Mouse (Mus musculus) MEL (cell line): ENCODE measurements at regions not wholly inside any gene's neighbourhood (a gene's known extent, or its start where the extent isn't known, plus 50 kb on each side); places are given as distances from the start of the nearest gene placed in this dataset.

Experiments used
- BHLHE40 ChIP-seq: IDR thresholded peaks from 2 replicates; pipeline ENCODE4 v1.6.1; 2012; ENCODE audit warnings: low read depth, mild to moderate bottlenecking, inconsistent platforms, low read length, improper control_type of control experiment, borderline replicate concordance
- CTCF ChIP-seq, 3 experiments: IDR thresholded peaks in 2 of 3; conservative IDR thresholded peaks in 1 of 3; 2 replicates each; pipeline ENCODE4 v1.5.1; 2011 to 2012; ENCODE audit warnings: low read length in 3 of 3, low read depth in 2 of 3, mild to moderate bottlenecking in 2 of 3, improper control_type of control experiment in 1 of 3, inconsistent platforms in 1 of 3, mixed read lengths in 1 of 3, moderate library complexity in 1 of 3; ENCODE audit not compliant: control insufficient read depth in 1 of 3, insufficient read depth in 1 of 3, poor library complexity in 1 of 3, severe bottlenecking in 1 of 3
- E2F4 ChIP-seq: IDR thresholded peaks from 2 replicates; pipeline ENCODE4 v1.6.1; 2011; ENCODE audit warnings: low read depth, low read length, improper control_type of control experiment, borderline replicate concordance
- ELF1 ChIP-seq: IDR thresholded peaks from 2 replicates; pipeline ENCODE4 v1.6.1; 2014; ENCODE audit warnings: low read depth, mild to moderate bottlenecking, inconsistent platforms, low read length, improper control_type of control experiment, moderate library complexity
- GATA1 ChIP-seq: IDR thresholded peaks from 2 replicates; pipeline ENCODE4 v1.6.1; 2011; ENCODE audit warnings: low read depth, low read length, improper control_type of control experiment
- JUND ChIP-seq: IDR thresholded peaks from 2 replicates; pipeline ENCODE4 v1.6.1; 2011; ENCODE audit warnings: low read depth, mild to moderate bottlenecking, improper control_type of control experiment, low read length
- MAX ChIP-seq: IDR thresholded peaks from 2 replicates; pipeline ENCODE4 v1.6.1; 2011; ENCODE audit warnings: low read length, improper control_type of control experiment
- MAZ ChIP-seq: IDR thresholded peaks from 2 replicates; pipeline ENCODE4 v1.6.1; 2012; ENCODE audit warnings: low read depth, mild to moderate bottlenecking, inconsistent platforms, low read length, improper control_type of control experiment
- MYC ChIP-seq: IDR thresholded peaks from 2 replicates; pipeline ENCODE4 v1.6.1; 2011; ENCODE audit warnings: low read depth, mild to moderate bottlenecking, low read length, improper control_type of control experiment, moderate library complexity
- SMC3 ChIP-seq: IDR thresholded peaks from 2 replicates; pipeline ENCODE4 v1.6.1; 2011; ENCODE audit warnings: low read depth, low read length, improper control_type of control experiment
- TCF12 ChIP-seq: IDR thresholded peaks from 2 replicates; pipeline ENCODE4 v1.6.1; 2014; ENCODE audit warnings: low read depth, mild to moderate bottlenecking, inconsistent platforms, low read length, improper control_type of control experiment, moderate library complexity
- ZC3H11A ChIP-seq: IDR thresholded peaks from 2 replicates; pipeline ENCODE4 v1.6.1; 2012; ENCODE audit warnings: low read depth, mild to moderate bottlenecking, inconsistent platforms, low read length, improper control_type of control experiment

DNA sequence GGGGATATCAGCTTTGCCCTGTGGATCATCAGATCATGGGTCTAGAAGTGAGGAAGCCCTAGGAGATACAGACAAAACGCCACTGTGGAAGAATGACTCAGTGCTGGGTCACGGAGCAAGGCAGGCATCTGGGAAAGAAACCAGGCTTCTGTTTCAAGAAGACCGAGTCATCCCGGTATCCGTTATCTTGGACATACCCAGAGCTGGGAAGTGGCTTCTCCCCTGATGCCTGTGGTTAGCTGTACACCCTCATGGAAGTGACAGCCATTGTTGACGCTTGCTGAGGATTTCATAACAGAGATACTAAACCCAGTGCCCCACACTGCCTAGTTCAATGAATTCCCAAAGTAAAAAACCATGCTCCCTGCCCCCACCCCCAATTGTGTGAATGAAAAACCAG, 171.6 kb upstream of the Dkk2 start:
- no peak for TF ChIP-seq ZC3H11A
- TF ChIP-seq CTCF (IDR thresholded peaks at IDR 0.05 in 2 of 3, conservative IDR thresholded peaks at IDR 0.05 in 1 of 3; ENCODE audit: control insufficient read depth in 1 of 3, insufficient read depth in 1 of 3, low read depth in 2 of 3, low read length in 3 of 3, poor library complexity in 1 of 3, severe bottlenecking in 1 of 3) = no peak
- no peak for TF ChIP-seq MAZ
- TF ChIP-seq GATA1 = no peak
- no peak for TF ChIP-seq JUND
- no peak for TF ChIP-seq MAX
- no peak for TF ChIP-seq MYC
- no peak for TF ChIP-seq TCF12
- no peak for TF ChIP-seq ELF1
- no peak for TF ChIP-seq SMC3
- TF ChIP-seq BHLHE40 = no peak
- no peak for TF ChIP-seq E2F4
